Mouse (Mus musculus): ENCODE data around the gene Atp8a2. TPM values are rescaled to one million over a fixed set of nuclear protein-coding genes. Genes with fewer than 3 reads are reported as not detected.

Gene Atp8a2
- polyA plus RNA-seq, 1 experiment = 24.7 TPM

DNA sequence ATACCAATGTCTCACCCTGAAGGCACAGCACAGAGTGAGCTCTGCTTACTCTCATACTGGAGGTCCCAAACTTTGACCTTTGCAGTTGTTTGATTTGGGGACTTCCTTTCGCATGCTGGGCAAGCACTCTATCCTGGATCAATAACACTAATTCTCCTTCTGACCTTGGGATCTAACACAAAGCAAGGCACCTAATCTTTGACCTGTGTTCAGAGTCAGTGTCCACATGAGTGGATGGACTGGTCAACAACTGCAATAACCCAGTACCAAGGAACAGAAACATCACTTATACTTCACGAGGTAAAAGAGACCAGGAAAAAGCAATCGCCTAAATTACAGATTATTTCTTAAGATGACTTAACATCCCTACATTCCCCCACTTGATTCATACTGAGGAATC, 136.0 kb downstream of the Atp8a2 start:
- Histone ChIP-seq H3K4me3 (replicated peaks; ENCODE audit: insufficient read depth, low read depth, low read length) (no peak overlapping the region), H3K27ac (ENCODE audit: insufficient read depth, low read length) (no peak overlapping the region), H3K4me1 (ENCODE audit: control insufficient read depth, insufficient read depth, low read length) (no peaks in the 10 kb centered on the region; the same call in none of the 2 replicates), H3K27me3 (ENCODE audit: control insufficient read depth, insufficient read depth, low read length) (no peaks in the 10 kb centered on the region)
- 85% methylated on average over 3 of the region's 3 CpGs for WGBS
- TF ChIP-seq CTCF (IDR thresholded peaks at IDR 0.05; ENCODE audit: borderline replicate concordance, insufficient read depth, low read depth, low read length) (no peak), POLR2A (IDR thresholded peaks at IDR 0.05; ENCODE audit: borderline replicate concordance, insufficient read depth, low read length) (no peak)
- no peak for DNase-seq

DNA sequence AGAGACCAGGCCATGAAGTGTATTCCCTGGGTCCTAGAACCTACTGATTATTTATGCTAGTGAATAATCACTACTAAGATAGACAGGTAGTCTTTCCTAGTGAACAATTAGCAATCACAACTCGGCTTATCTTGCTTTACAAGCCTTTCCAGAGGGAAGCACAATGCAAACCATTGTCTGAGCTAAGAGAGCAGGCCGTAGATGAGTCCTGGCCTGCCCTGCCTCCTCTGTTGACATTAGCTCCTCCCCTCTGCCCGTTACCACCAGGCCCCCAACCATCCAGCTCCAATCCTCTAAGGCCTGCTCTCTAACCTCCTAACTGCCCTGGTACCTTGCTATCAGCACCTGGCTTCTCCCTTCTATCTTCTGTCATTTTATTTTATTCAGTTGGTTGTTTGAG, 138.1 kb downstream of the Atp8a2 start:
- 50% methylated on average over 3 of the region's 3 CpGs for WGBS
- Histone ChIP-seq H3K4me1 (ENCODE audit: control insufficient read depth, insufficient read depth, low read length) (no peaks in the 10 kb centered on the region; the same call in none of the 2 replicates), H3K27me3 (ENCODE audit: control insufficient read depth, insufficient read depth, low read length) (no peaks in the 10 kb centered on the region), H3K4me3 (replicated peaks; ENCODE audit: insufficient read depth, low read depth, low read length) (no peak overlapping the region), H3K27ac (ENCODE audit: insufficient read depth, low read length) (no peak overlapping the region)
- TF ChIP-seq CTCF (IDR thresholded peaks at IDR 0.05; ENCODE audit: borderline replicate concordance, insufficient read depth, low read depth, low read length) (no peak), POLR2A (IDR thresholded peaks at IDR 0.05; ENCODE audit: borderline replicate concordance, insufficient read depth, low read length) (no peak)
- no peak for DNase-seq

GRCm38 (mm10) chr14:60055231-60055630, 141.7 kb downstream of the Atp8a2 start:
- no peak for TF ChIP-seq CTCF (IDR thresholded peaks at IDR 0.05; ENCODE audit: borderline replicate concordance, insufficient read depth, low read depth, low read length)
- TF ChIP-seq POLR2A (IDR thresholded peaks at IDR 0.05; ENCODE audit: borderline replicate concordance, insufficient read depth, low read length) = no peak
- WGBS = 70% methylated on average over 4 of the region's 4 CpGs
- Histone ChIP-seq H3K27ac (ENCODE audit: insufficient read depth, low read length) (no peak overlapping the region), H3K4me3 (replicated peaks; ENCODE audit: insufficient read depth, low read depth, low read length) (no peak overlapping the region), H3K27me3 (ENCODE audit: control insufficient read depth, insufficient read depth, low read length) (no peaks in the 10 kb centered on the region), H3K4me1 (ENCODE audit: control insufficient read depth, insufficient read depth, low read length) (no peaks in the 10 kb centered on the region; the same call in 1 of the 2 replicates)
- DNase-seq = no peak

DNA sequence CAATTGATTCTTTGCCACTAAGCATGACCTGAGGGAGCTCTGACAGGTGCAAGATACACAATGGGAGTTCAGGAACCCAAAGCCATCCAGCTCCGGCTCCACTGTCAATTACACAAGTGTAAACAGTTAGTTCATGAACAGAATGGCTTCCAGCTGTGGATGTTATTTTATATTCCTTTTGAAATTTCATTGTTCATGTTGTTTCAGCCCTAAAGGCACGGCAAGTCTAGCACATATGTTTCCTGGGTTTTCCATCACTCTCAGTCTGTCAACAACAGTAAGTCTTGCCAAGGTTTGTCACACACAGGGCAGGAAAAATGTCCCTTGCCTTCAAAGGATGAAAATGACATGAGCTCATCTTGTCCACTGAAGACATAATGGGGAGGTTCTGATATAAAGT, 166.3 kb downstream of the Atp8a2 start:
- WGBS = 31% methylated on average over 2 of the region's 2 CpGs
- H3K27ac ChIP-seq (ENCODE audit: insufficient read depth, low read length) = no peak overlapping the region
- no peak for DNase-seq
- no peak overlapping the region for H3K4me3 ChIP-seq (replicated peaks; ENCODE audit: insufficient read depth, low read depth, low read length)
- H3K27me3 ChIP-seq (ENCODE audit: control insufficient read depth, insufficient read depth, low read length) = no peaks in the 10 kb centered on the region
- H3K4me1 ChIP-seq (ENCODE audit: control insufficient read depth, insufficient read depth, low read length) = no peaks in the 10 kb centered on the region
- no peak for TF ChIP-seq POLR2A (IDR thresholded peaks at IDR 0.05; ENCODE audit: borderline replicate concordance, insufficient read depth, low read length)
- TF ChIP-seq CTCF (IDR thresholded peaks at IDR 0.05; ENCODE audit: borderline replicate concordance, insufficient read depth, low read depth, low read length) = no peak

GRCm38 (mm10) chr14:60027139-60027538, 169.8 kb downstream of the Atp8a2 start:
- H3K4me3 ChIP-seq (replicated peaks; ENCODE audit: insufficient read depth, low read depth, low read length) = no peak overlapping the region
- 40% methylated on average over 1 of the region's 1 CpGs for WGBS
- TF ChIP-seq POLR2A (IDR thresholded peaks at IDR 0.05; ENCODE audit: borderline replicate concordance, insufficient read depth, low read length) = no peak
- TF ChIP-seq CTCF (IDR thresholded peaks at IDR 0.05; ENCODE audit: borderline replicate concordance, insufficient read depth, low read depth, low read length) = no peak
- H3K27me3 ChIP-seq (ENCODE audit: control insufficient read depth, insufficient read depth, low read length) = no peaks in the 10 kb centered on the region
- H3K27ac ChIP-seq (ENCODE audit: insufficient read depth, low read length) = no peak overlapping the region
- no peak for DNase-seq
- H3K4me1 ChIP-seq (ENCODE audit: control insufficient read depth, insufficient read depth, low read length) = no peaks in the 10 kb centered on the region

DNA sequence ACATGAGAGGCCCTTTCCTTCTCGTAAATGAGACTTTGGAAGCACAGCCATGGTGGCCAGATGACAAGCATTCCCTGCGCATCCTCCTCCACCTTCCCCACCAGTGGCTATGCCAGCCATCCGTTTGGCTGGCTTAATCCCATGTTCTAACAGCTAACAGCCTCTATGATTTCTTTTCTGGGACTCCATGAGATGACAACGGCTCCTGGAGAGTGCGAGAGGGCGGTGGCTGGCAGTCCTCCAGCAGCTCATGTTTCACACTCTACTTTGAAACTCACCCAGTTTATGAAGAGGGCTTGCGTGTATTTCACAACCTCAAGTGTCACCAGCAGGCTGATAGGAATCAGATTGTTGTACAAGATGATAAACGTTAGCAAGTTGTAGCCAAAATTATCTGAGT, 170.3 kb downstream of the Atp8a2 start:
- H3K4me1 ChIP-seq (ENCODE audit: control insufficient read depth, insufficient read depth, low read length) = no peaks in the 10 kb centered on the region
- H3K27me3 ChIP-seq (ENCODE audit: control insufficient read depth, insufficient read depth, low read length) = no peaks in the 10 kb centered on the region
- no peak overlapping the region for H3K4me3 ChIP-seq (replicated peaks; ENCODE audit: insufficient read depth, low read depth, low read length)
- WGBS = 23% methylated on average over 8 of the region's 8 CpGs
- TF ChIP-seq CTCF (IDR thresholded peaks at IDR 0.05; ENCODE audit: borderline replicate concordance, insufficient read depth, low read depth, low read length) (no peak), POLR2A (IDR thresholded peaks at IDR 0.05; ENCODE audit: borderline replicate concordance, insufficient read depth, low read length) (no peak)
- H3K27ac ChIP-seq (ENCODE audit: insufficient read depth, low read length) = no peak overlapping the region
- no peak for DNase-seq

DNA sequence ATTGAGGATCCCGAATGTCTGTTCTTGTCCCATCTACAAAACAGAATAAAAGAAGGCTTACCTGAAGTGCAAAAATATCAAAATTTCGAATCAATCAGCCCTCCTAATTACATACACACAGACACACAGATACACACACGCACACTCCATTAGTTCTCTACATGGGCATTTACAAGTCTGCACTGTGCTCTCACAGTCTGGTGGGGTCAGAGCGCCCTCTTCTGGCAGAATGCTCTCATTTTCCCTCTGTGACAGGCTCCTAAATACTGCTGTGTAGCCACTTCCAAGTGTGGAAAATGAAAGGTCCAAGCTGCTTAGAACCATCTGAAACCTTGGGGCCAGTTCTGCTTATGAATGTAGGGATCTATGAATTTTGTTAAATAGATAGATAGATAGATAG, 181.1 kb downstream of the Atp8a2 start:
- Histone ChIP-seq H3K4me1 (ENCODE audit: control insufficient read depth, insufficient read depth, low read length) (no peaks in the 10 kb centered on the region), H3K4me3 (replicated peaks; ENCODE audit: insufficient read depth, low read depth, low read length) (no peak overlapping the region), H3K27ac (ENCODE audit: insufficient read depth, low read length) (no peak overlapping the region), H3K27me3 (ENCODE audit: control insufficient read depth, insufficient read depth, low read length) (no peaks in the 10 kb centered on the region)
- DNase-seq = peak; percentile 63 to 75
- 31% methylated on average over 4 of the region's 4 CpGs for WGBS
- TF ChIP-seq CTCF (IDR thresholded peaks at IDR 0.05; ENCODE audit: borderline replicate concordance, insufficient read depth, low read depth, low read length) (peak; percentile 95), POLR2A (IDR thresholded peaks at IDR 0.05; ENCODE audit: borderline replicate concordance, insufficient read depth, low read length) (no peak)

DNA sequence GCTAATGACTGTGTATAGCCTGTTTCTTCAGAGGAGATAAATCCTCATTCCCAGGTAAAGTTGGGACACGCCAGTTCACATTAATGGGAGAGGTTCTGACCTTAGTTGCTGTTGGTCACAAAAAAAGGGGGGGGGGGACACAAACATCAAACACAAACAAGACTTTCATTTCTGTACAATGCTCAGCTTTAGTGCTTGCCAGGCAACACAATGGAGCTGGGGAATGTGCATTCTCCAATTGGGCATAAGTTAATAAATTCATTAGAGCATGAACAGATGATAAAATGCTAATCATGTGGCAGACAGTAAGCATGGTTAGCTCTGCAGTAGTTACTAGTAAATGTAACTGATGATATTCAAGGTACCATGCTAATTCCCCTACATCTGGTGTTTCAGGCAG, 195.2 kb downstream of the Atp8a2 start:
- no peak overlapping the region for H3K4me3 ChIP-seq (replicated peaks; ENCODE audit: insufficient read depth, low read depth, low read length)
- H3K27ac ChIP-seq (ENCODE audit: insufficient read depth, low read length) = no peak overlapping the region
- no peaks in the 10 kb centered on the region for H3K4me1 ChIP-seq (ENCODE audit: control insufficient read depth, insufficient read depth, low read length)
- H3K27me3 ChIP-seq (ENCODE audit: control insufficient read depth, insufficient read depth, low read length) = no peaks in the 10 kb centered on the region
- TF ChIP-seq POLR2A (IDR thresholded peaks at IDR 0.05; ENCODE audit: borderline replicate concordance, insufficient read depth, low read length) (no peak), CTCF (IDR thresholded peaks at IDR 0.05; ENCODE audit: borderline replicate concordance, insufficient read depth, low read depth, low read length) (no peak)
- WGBS = 97% methylated on average over 1 of the region's 1 CpGs
- DNase-seq = no peak

Data from cerebellum, adult 2 months (tissue).